Mouse (Mus musculus) kidney, adult 2 months (tissue): ENCODE data around the gene Shisa8. TPM values are rescaled to one million over a fixed set of nuclear protein-coding genes. Genes with fewer than 3 reads are reported as not detected.
"Not testable (repeated sequence)": the region's sequence is repeated elsewhere in the genome, so short reads cannot be mapped to it uniquely, and the experiment has no call there.

Experiments
- DNase-seq: peaks from one replicate; pipeline ENCODE4 v3.0.0; 2021
- H3K27ac ChIP-seq: fragments of 200-500 bp; 2 replicates; pipeline ENCODE4 v1.5.1; 2012; ENCODE audit warnings: low read depth, low read length, control low read depth, inconsistent platforms; ENCODE audit not compliant: insufficient read depth
- H3K27me3 ChIP-seq: fragments of 200-500 bp; replicated peaks from 2 replicates; pipeline ENCODE4 v1.6.1; 2012; ENCODE audit warnings: mild to moderate bottlenecking, moderate library complexity, low read length, inconsistent platforms; ENCODE audit not compliant: control insufficient read depth, insufficient read depth
- H3K36me3 ChIP-seq: fragments of 200-500 bp; 2 replicates; pipeline ENCODE4 v1.6.1; 2012; ENCODE audit warnings: mild to moderate bottlenecking, moderate library complexity, low read length, inconsistent platforms; ENCODE audit not compliant: control insufficient read depth, insufficient read depth
- H3K4me1 ChIP-seq: fragments of 200-500 bp; 2 replicates; pipeline ENCODE4 v1.6.1; 2011; ENCODE audit warnings: low read length; ENCODE audit not compliant: control insufficient read depth, insufficient read depth
- H3K4me3 ChIP-seq: fragments of 200-500 bp; 2 replicates; pipeline ENCODE4 v1.5.1; 2011; ENCODE audit warnings: mild to moderate bottlenecking, low read depth, low read length, control low read depth; ENCODE audit not compliant: insufficient read depth
- CTCF ChIP-seq: fragments of 200-500 bp; conservative IDR thresholded peaks from 2 replicates; pipeline ENCODE4 v1.5.1; 2011; ENCODE audit warnings: low read depth, mild to moderate bottlenecking, control low read depth, low read length, moderate library complexity, mixed read lengths; ENCODE audit not compliant: insufficient read depth, insufficient read length
- POLR2A ChIP-seq: fragments of 200-500 bp; IDR thresholded peaks from one replicate; pipeline ENCODE4 v1.6.1; 2011; ENCODE audit warnings: low read depth, low read length, control low read depth
- WGBS: fragments of 180-500 bp; shearing (Covaris S2); methylation state at CpG from one replicate; pipeline ENCODE4 v1.1.7; 2018; 5-methylcytosine and 5-hydroxymethylcytosine counted together
- polyA plus RNA-seq: library from polyadenylated mRNA; depleted of rRNA; stranded (reverse); fragments of >200 nt; gene quantifications from 2 replicates; pipeline ENCODE4 v1.2.3, GENCODE M21; 2012; rRNA removed

Gene Shisa8
- polyA plus RNA-seq = 0.08 and 0.09 TPM in 2 replicates

DNA sequence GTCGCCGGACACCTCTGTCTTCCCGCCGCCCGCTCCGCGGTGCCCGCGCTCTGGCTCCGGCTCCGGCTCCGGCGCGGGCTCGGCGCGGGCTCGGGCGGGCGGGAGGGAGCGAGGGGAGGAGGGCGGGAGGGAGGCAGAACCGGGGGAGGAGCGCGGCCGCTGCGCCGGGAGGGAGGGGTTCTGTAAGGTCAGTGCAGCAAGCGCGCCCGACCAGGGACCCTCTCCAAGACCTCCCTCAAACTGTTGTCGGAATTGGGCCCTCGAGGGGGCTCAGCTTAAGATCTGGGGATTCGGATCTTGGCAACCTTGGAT, at the start of gene Shisa8:
Shisa8 (minus strand) TSS at position 64 of the 312 bp plus-strand sequence.
- no peaks in the 10 kb centered on the region for H3K36me3 ChIP-seq
- H3K27ac ChIP-seq = no peak within 1 kb of the TSS
- peaks cover 3% of the 10 kb centered on the region for H3K27me3 ChIP-seq
- H3K4me3 ChIP-seq = peak within 1 kb of the TSS; percentile 6; the same call in 1 of the 2 replicates
- no peaks in the 10 kb centered on the region for H3K4me1 ChIP-seq
- DNase-seq = no peak
- TF ChIP-seq POLR2A = no peak
- no peak for TF ChIP-seq CTCF
- under 1% methylated on average over 27 of the region's 34 CpGs for WGBS

DNA sequence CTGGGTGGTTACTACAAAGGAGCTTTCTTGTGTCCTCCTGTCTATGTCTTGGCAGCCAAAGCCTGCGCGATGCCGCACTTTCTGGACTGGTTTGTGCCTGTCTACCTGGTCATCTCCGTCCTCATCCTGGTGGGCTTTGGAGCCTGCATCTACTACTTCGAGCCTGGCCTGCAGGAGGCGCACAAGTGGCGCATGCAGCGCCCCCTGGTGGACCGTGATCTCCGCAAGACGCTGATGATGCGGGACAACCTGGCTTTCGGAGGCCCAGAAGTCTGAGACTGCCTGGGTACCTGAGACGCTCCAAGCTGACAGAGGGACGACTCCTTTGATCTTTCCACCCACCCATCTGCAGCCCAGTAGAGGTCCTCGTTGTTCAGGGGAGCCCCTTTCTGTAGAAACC, 46.9 kb upstream of the Shisa8 start:
- Histone ChIP-seq H3K36me3 (no peaks in the 10 kb centered on the region), H3K4me1 (no peaks in the 10 kb centered on the region), H3K27ac (no peak overlapping the region), H3K4me3 (no peak overlapping the region), H3K27me3 (no peaks in the 10 kb centered on the region)
- TF ChIP-seq POLR2A = no peak
- TF ChIP-seq CTCF = peak; percentile 87
- 13% methylated on average over 16 of the region's 16 CpGs for WGBS
- DNase-seq = peak; percentile 62

DNA sequence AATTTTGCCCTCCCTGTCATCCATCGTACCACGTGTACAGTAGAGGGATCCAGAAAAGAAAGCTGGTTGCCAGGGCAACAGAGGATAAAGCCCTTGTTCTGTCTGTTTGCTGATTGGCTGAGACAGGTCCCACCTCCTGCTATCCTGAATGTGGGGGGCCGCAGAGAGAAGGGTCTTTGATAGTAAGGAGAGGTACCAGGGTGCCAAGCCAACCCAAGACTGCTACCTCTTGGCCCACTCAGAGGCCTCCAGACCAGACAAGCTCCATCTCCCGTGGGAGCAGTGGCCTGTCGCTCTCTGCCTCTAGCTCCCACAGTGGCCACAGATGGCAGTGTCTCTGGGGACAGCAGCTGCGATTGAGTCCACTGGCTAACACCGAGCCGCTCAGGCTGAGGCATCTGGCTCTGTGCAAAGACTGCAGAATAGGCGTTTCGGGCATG, 43.3 kb upstream of the Shisa8 start:
- Histone ChIP-seq H3K27ac (no peak overlapping the region), H3K4me3 (no peak overlapping the region), H3K4me1 (no peaks in the 10 kb centered on the region), H3K27me3 (no peaks in the 10 kb centered on the region), H3K36me3 (no peaks in the 10 kb centered on the region)
- no peak for DNase-seq
- TF ChIP-seq CTCF (no peak), POLR2A (no peak)
- WGBS = 32% methylated on average over 10 of the region's 10 CpGs

DNA sequence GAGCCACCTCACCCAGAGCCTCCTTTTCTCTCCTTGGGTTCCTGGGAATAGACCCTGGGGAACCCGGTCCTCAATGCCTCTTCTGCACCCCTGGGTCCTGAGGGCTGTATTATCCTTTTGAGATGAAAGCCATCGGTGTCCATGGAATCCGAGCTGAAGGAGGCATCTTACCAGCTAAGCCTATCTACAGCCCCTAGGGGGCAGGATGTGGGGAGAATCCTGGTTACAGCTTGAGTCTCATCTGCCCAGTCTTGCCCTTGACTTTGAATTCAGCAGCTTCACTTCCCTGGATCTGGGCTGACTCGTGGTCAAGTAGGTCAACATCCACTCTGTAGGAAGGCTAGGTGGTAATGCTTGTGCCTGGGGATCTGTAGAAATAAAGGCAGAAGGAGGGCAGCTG, 42.6 kb upstream of the Shisa8 start:
- H3K4me3 ChIP-seq = no peak overlapping the region
- H3K27ac ChIP-seq = no peak overlapping the region
- no peaks in the 10 kb centered on the region for H3K36me3 ChIP-seq
- no peaks in the 10 kb centered on the region for H3K27me3 ChIP-seq
- no peaks in the 10 kb centered on the region for H3K4me1 ChIP-seq
- TF ChIP-seq POLR2A (no peak), CTCF (0 out of 2 replicates have a peak, but pooled peaks have one; percentile 14)
- DNase-seq = no peak
- WGBS = 61% methylated on average over 4 of the region's 4 CpGs

DNA sequence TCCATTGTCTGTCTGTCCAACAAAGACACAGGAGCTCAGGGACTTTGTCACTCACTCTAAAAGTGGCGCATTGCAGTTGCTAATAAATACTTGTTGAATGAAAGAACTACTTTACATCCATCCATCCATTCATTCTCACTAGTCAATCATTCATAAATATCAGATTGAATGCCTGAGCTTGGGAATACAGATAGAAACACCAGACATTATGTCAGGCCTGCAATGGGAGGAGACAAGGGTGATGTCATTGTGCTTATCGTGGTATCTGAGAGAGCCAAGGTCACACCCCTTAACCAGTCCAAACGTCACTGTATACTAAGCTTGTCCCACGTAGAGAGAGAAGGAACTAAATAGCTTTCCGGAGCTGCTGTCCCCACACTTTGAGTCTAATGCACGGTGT, 39.5 kb upstream of the Shisa8 start, which contains the start of gene 1500009C09Rik:
1500009C09Rik (plus strand) TSS at position 301 of the 400 bp plus-strand sequence.
- 84% methylated on average over 6 of the region's 6 CpGs for WGBS
- DNase-seq = no peak
- H3K27me3 ChIP-seq = no peaks in the 10 kb centered on the region
- no peaks in the 10 kb centered on the region for H3K36me3 ChIP-seq
- TF ChIP-seq CTCF (no peak), POLR2A (no peak)
- no peak within 1 kb of the TSS for H3K27ac ChIP-seq
- H3K4me3 ChIP-seq = no peak within 1 kb of the TSS
- no peaks in the 10 kb centered on the region for H3K4me1 ChIP-seq

DNA sequence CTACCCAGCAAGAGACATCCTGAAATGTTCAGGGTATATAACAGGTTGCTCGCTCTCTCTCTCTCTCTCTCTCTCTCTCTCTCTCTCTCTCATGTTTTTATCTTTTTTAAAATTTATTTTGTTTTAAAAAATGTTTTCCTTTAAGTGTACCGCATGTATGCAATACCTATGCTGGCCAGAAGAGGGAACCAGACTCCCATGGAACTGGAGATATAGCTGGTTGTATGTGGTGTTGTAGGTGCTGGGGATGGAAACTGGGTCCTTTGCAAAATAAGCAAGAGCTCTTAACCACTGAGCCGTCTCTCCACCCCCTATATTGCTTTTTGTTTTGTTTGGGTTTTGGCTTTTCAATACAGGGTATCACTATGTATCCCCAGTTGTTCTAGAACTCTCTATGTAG, 39.0 kb upstream of the Shisa8 start:
- Histone ChIP-seq H3K27me3 (no peaks in the 10 kb centered on the region), H3K36me3 (no peaks in the 10 kb centered on the region), H3K4me3 (no peak overlapping the region), H3K27ac (no peak overlapping the region), H3K4me1 (no peaks in the 10 kb centered on the region)
- DNase-seq = no peak
- TF ChIP-seq CTCF = 0 out of 2 replicates have a peak, but pooled peaks have one; percentile 4
- TF ChIP-seq POLR2A = no peak
- 96% methylated on average over 3 of the region's 3 CpGs for WGBS

DNA sequence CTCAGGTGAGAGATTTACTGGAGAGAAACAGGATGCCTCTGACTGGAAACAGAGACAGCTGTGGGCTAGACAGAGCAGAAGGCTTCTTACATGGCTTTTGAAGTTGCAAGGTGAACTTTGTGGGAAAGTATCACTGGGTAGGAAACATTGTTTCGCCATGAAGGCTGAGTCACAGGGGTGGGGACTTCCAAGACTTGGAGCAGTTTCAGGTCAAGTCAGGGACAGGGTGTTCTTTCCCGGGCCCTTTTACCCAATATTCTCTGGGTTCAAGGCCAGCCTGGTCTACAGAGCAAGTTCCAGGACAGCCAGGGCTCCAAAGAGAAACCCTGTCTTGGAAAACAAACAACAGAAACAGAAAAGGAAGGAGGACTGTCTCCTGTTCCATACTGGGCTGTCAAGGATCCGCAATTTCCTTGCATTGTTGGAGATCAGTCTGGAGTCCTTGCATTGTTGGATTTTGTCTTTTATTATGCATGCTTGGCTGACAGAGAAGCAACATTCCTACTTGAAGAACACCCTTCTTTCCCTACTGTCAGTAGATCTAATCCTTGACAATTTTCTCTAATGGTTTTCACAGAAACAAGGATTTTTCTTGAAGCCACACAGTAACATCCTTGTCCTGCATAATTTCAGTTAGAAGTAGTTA, 34.6 kb upstream of the Shisa8 start:
- no peak for DNase-seq
- Histone ChIP-seq H3K36me3 (no peaks in the 10 kb centered on the region), H3K4me3 (no peak overlapping the region), H3K27ac (no peak overlapping the region), H3K27me3 (no peaks in the 10 kb centered on the region), H3K4me1 (no peaks in the 10 kb centered on the region; the same call in 1 of the 2 replicates)
- TF ChIP-seq CTCF = no peak
- no peak for TF ChIP-seq POLR2A
- 58% methylated on average over 3 of the region's 3 CpGs for WGBS

DNA sequence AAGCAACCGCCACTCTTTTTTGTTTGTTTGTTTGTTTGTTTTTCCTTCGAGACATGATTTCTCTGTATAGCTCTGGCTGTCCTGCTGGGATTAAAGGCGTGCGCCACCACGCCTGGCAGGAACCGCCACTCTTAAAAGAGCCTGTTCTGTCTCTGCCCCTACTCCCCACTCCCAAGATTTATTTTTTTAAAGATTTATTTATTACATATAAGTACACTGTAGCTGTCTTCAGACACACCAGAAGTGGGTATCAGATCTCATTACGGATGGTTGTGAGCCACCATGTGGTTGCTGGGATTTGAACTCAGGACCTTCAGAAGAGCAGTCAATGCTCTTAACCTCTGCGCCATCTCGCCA, 32.2 kb upstream of the Shisa8 start:
- not testable (repeated sequence) for H3K27ac ChIP-seq, H3K4me3 ChIP-seq, H3K27me3 ChIP-seq, H3K36me3 ChIP-seq, DNase-seq, H3K4me1 ChIP-seq
- WGBS = 22% methylated on average over 9 of the region's 9 CpGs
